Mouse (Mus musculus): ENCODE data around the gene Wipf1. TPM values are rescaled to one million over a fixed set of nuclear protein-coding genes. Genes with fewer than 3 reads are reported as not detected.

Wipf1 gene
- polyA plus RNA-seq, 1 experiment from 2014 or later, result 2.5 TPM

GRCm38 (mm10) chr2:73442015-73442414, 87.5 kb downstream of the Wipf1 start:
- no peak overlapping the region for H3K4me2 ChIP-seq (replicated peaks)
- 70% methylated on average over 2 of the region's 2 CpGs for WGBS
- H3K27ac ChIP-seq, result no peak overlapping the region
- H3K4me1 ChIP-seq (replicated peaks), result peaks cover 21% of the 10 kb centered on the region
- no peaks in the 10 kb centered on the region for H3K27me3 ChIP-seq
- H3K9me3 ChIP-seq, result no peaks in the 10 kb centered on the region
- H3K36me3 ChIP-seq, result no peaks in the 10 kb centered on the region
- H3K9ac ChIP-seq (replicated peaks), result no peak overlapping the region
- H3K4me3 ChIP-seq (replicated peaks), result no peak overlapping the region
- ATAC-seq, result no peak

DNA sequence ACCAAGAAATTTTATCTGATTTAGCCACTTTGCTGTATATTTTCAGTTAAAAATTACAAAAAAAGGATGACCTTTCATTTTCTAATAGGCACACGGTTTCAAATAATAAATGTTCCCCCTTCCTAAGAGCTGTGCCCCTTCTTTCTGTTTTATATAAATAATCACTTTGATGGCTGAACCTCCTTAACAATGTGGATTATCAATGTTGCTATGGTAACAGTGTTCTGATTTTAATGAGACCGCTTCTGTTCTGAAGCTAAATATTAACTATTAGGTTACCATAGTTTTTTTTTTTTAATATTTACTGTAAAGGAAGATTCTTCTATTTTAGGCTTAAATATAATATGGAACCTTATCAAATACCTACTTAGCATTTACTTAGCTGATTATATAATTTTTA, 89.2 kb downstream of the Wipf1 start:
- no peaks in the 10 kb centered on the region for H3K27me3 ChIP-seq
- no peak overlapping the region for H3K9ac ChIP-seq (replicated peaks)
- 0 out of 2 replicates have a peak overlapping the region, but pooled peaks have one; percentile 9 for H3K4me2 ChIP-seq (replicated peaks)
- peaks cover 21% of the 10 kb centered on the region for H3K4me1 ChIP-seq (replicated peaks)
- H3K9me3 ChIP-seq, result no peaks in the 10 kb centered on the region
- no peaks in the 10 kb centered on the region for H3K36me3 ChIP-seq
- WGBS, result 24% methylated on average over 2 of the region's 2 CpGs
- H3K4me3 ChIP-seq (replicated peaks), result no peak overlapping the region
- ATAC-seq, result no peak
- no peak overlapping the region for H3K27ac ChIP-seq

- no peak for ATAC-seq
- no peak overlapping the region for H3K27ac ChIP-seq
- peaks cover 18% of the 10 kb centered on the region for H3K4me1 ChIP-seq (replicated peaks)
- WGBS, result 47% methylated on average over 18 of the region's 18 CpGs
- H3K9me3 ChIP-seq, result no peaks in the 10 kb centered on the region
- no peak overlapping the region for H3K9ac ChIP-seq (replicated peaks)
- no peak overlapping the region for H3K4me2 ChIP-seq (replicated peaks)
- no peaks in the 10 kb centered on the region for H3K27me3 ChIP-seq
- H3K36me3 ChIP-seq, result peaks cover 3% of the 10 kb centered on the region; the same call in 1 of the 2 replicates
- H3K4me3 ChIP-seq (replicated peaks), result no peak overlapping the region
Measured at GRCm38 (mm10) chr2:73436976-73437375, 92.6 kb downstream of the Wipf1 start.

DNA sequence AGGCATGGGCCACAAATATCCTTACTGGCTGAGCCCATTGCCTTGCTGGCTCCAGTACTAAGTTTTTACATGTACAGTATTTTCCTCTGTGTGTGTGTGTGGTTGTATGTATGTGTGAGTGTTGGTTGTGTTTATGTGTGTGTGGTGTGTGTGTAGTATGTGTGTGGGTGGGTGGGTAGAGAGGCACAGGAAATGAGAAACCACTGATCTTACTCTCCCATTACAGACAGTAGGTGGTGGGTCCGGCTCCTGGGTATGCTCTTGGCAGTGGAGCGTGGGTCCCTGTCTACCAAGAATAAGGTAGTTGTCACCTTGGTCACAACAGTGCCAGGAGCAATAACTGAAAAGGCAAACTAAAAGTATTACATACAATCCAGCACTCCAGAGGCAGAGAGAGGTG, 93.7 kb downstream of the Wipf1 start:
- peaks cover 3% of the 10 kb centered on the region; the same call in 1 of the 2 replicates for H3K36me3 ChIP-seq
- H3K4me3 ChIP-seq (replicated peaks), result no peak overlapping the region
- H3K4me2 ChIP-seq (replicated peaks), result no peak overlapping the region
- no peaks in the 10 kb centered on the region for H3K27me3 ChIP-seq
- H3K9ac ChIP-seq (replicated peaks), result no peak overlapping the region
- H3K4me1 ChIP-seq (replicated peaks), result peaks cover 18% of the 10 kb centered on the region
- ATAC-seq, result no peak
- no peaks in the 10 kb centered on the region for H3K9me3 ChIP-seq
- H3K27ac ChIP-seq, result no peak overlapping the region
- WGBS, result 94% methylated on average over 2 of the region's 2 CpGs

- 28% methylated on average over 14 of the region's 14 CpGs for WGBS
- peak overlapping the region; percentile 34; the same call in 1 of the 2 replicates for H3K9ac ChIP-seq (replicated peaks)
- no peaks in the 10 kb centered on the region for H3K9me3 ChIP-seq
- H3K4me2 ChIP-seq (replicated peaks), result peak overlapping the region; percentile 45
- H3K4me3 ChIP-seq (replicated peaks), result peak overlapping the region; percentile 20; the same call in 1 of the 2 replicates
- peaks cover 3% of the 10 kb centered on the region; the same call in 1 of the 2 replicates for H3K36me3 ChIP-seq
- peaks cover 7% of the 10 kb centered on the region for H3K4me1 ChIP-seq (replicated peaks)
- peak overlapping the region; percentile 66 for H3K27ac ChIP-seq
- ATAC-seq, result peak; percentile 58
- no peaks in the 10 kb centered on the region for H3K27me3 ChIP-seq
Measured at GRCm38 (mm10) chr2:73431959-73432396, 97.6 kb downstream of the Wipf1 start.

DNA sequence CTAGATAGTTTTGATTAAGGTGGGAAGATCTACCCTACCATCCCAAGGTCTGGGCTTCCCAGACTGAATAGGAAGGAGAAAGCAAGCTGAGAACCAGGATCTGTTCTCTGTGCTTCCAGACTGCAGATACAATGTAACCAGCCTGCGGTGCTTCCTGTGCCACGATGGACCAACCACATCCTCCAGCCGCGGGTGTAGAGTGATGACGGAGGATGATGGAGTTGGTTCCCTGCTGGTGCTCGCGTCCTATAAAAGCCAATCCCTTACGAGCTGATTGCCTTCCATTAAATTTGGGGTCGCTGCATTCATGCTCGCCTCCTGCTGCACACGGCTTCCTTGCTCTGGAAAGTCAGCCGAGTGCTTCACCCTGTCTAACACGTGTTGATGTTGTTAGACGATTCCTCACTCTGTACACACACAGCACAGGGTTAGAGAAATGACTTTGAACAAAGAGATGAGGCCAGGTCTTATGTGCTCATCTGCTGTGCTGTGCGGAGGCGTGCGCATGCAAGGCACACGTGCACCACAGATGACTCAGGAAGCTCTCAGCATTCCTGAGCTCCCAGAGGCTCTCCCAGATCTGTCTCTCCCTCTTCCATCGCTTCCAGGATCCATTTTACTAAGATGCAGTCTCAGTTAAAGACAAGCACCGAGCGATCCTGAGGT, 100.6 kb downstream of the Wipf1 start:
- Histone ChIP-seq H3K4me3 (replicated peaks) (no peak overlapping the region), H3K4me1 (replicated peaks) (peaks cover 7% of the 10 kb centered on the region), H3K27ac (no peak overlapping the region), H3K27me3 (no peaks in the 10 kb centered on the region), H3K9ac (replicated peaks) (no peak overlapping the region), H3K36me3 (peaks cover 3% of the 10 kb centered on the region; the same call in 1 of the 2 replicates), H3K4me2 (replicated peaks) (no peak overlapping the region), H3K9me3 (no peaks in the 10 kb centered on the region)
- 77% methylated on average over 21 of the region's 21 CpGs for WGBS
- ATAC-seq, result no peak

DNA sequence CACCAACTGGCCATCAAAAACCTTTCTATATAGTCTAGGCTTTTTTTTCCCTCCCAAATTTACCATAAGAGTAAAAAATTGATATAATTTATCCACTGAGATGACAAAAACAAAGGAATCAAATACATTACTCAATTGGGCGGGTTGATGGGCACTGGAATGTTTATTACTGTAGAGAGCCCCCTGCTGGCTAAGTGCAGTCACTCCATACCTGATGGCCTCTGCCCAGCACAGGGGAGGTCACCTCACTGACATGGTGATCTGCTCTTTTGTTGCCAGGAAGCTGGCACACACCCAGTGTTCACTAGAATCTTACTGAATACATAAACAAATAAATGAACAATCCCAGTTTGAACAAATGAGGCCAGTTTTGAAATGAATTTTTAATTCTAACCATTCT, 102.2 kb downstream of the Wipf1 start:
- H3K4me1 ChIP-seq (replicated peaks), result peaks cover 6% of the 10 kb centered on the region

DNA sequence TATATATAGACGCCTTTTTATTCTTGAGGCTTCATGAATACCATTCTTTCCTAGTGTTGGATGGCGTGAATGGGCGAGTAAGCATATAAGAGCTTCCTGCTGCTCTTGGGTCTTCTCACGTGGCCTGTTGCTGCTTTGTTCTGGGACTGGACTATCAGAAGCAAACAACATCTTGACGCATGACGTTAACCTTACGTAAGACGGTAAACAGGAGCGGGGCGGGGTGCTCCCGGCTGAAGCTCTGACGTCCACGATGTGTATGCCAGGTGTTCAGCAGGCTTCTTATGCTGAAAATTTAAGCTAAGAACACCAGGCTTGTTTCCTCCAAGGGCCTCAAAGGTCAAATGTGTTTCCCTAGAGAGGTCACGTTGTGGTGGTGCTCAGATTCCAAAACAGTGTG, 103.7 kb downstream of the Wipf1 start:
- no peaks in the 10 kb centered on the region for H3K9me3 ChIP-seq
- 91% methylated on average over 14 of the region's 14 CpGs for WGBS
- ATAC-seq, result no peak
- no peak overlapping the region for H3K4me3 ChIP-seq (replicated peaks)
- no peaks in the 10 kb centered on the region for H3K4me1 ChIP-seq (replicated peaks)
- no peak overlapping the region for H3K27ac ChIP-seq
- no peak overlapping the region for H3K4me2 ChIP-seq (replicated peaks)
- no peak overlapping the region for H3K9ac ChIP-seq (replicated peaks)
- H3K36me3 ChIP-seq, result no peaks in the 10 kb centered on the region
- H3K27me3 ChIP-seq, result no peaks in the 10 kb centered on the region

More for the DNA sequence above, 102.2 kb downstream of the Wipf1 start:
- no peak overlapping the region for H3K27ac ChIP-seq
- H3K4me2 ChIP-seq (replicated peaks), result no peak overlapping the region
- H3K27me3 ChIP-seq, result no peaks in the 10 kb centered on the region
- H3K4me3 ChIP-seq (replicated peaks), result no peak overlapping the region
- H3K9ac ChIP-seq (replicated peaks), result no peak overlapping the region
- no peak for ATAC-seq
- no peaks in the 10 kb centered on the region for H3K9me3 ChIP-seq
- WGBS, result 38% methylated on average over 1 of the region's 1 CpGs
- H3K36me3 ChIP-seq, result no peaks in the 10 kb centered on the region

DNA sequence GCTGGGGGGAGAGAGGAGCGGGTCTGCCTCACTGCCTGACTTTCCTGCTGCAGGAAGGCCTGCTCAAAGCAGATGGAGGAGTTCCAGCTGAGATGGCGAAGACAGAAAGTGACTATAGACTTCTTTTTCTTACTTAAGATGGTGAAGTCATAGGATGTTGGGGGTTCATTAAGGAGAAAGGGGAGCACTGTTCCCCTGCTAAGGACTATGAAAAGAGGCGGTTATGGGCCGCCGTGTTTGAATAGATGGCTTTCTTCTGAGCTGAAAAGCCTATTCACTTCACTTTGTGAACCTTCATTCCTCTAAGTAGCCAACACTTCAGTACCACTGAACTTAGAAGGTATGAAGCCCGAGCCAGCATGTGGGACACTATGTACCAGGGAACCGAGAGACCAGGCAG, 109.8 kb downstream of the Wipf1 start:
- WGBS, result 27% methylated on average over 7 of the region's 7 CpGs
- no peaks in the 10 kb centered on the region for H3K27me3 ChIP-seq

GRCm38 (mm10) chr2:73419285-73419684, 110.2 kb downstream of the Wipf1 start:
- Histone ChIP-seq H3K9ac (replicated peaks) (no peak overlapping the region), H3K4me1 (replicated peaks) (no peaks in the 10 kb centered on the region), H3K4me2 (replicated peaks) (no peak overlapping the region), H3K4me3 (replicated peaks) (no peak overlapping the region), H3K36me3 (no peaks in the 10 kb centered on the region), H3K27me3 (no peaks in the 10 kb centered on the region), H3K27ac (no peak overlapping the region), H3K9me3 (no peaks in the 10 kb centered on the region)
- WGBS, result 43% methylated on average over 4 of the region's 4 CpGs
- ATAC-seq, result no peak

More for the DNA sequence above, 109.8 kb downstream of the Wipf1 start:
- Histone ChIP-seq H3K4me2 (replicated peaks) (no peak overlapping the region), H3K4me1 (replicated peaks) (no peaks in the 10 kb centered on the region), H3K36me3 (no peaks in the 10 kb centered on the region), H3K9ac (replicated peaks) (no peak overlapping the region), H3K4me3 (replicated peaks) (no peak overlapping the region), H3K27ac (no peak overlapping the region), H3K9me3 (no peaks in the 10 kb centered on the region)
- no peak for ATAC-seq

- Histone ChIP-seq H3K4me1 (replicated peaks) (no peaks in the 10 kb centered on the region), H3K36me3 (no peaks in the 10 kb centered on the region), H3K27me3 (no peaks in the 10 kb centered on the region), H3K4me3 (replicated peaks) (no peak overlapping the region), H3K9ac (replicated peaks) (no peak overlapping the region), H3K27ac (no peak overlapping the region), H3K9me3 (no peaks in the 10 kb centered on the region), H3K4me2 (replicated peaks) (no peak overlapping the region)
- ATAC-seq, result no peak
- WGBS, result 70% methylated on average over 5 of the region's 5 CpGs
Measured at GRCm38 (mm10) chr2:73415892-73416291, 113.6 kb downstream of the Wipf1 start.

DNA sequence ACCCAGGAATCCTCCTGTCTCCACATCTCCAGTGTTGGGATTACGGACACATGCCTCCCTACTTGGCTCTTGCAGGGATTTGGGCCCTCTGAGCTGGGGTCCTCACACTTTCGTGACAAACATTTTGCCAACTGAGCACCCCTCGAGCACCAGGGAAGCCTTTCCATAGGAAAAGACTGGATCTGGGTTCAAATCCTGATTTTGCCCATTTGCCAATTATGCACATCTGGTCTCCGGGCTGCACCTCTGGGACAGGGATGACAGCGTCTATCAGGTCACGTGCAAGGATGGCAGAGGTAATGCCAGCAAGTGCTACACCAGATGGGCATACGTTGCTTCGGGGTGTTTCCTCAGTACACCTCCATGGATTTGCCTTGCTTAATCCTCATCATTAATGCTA, 119.5 kb downstream of the Wipf1 start:
- no peak for ATAC-seq
- Histone ChIP-seq H3K4me3 (replicated peaks) (no peak overlapping the region), H3K9me3 (no peaks in the 10 kb centered on the region), H3K4me1 (replicated peaks) (no peaks in the 10 kb centered on the region), H3K27me3 (no peaks in the 10 kb centered on the region), H3K36me3 (no peaks in the 10 kb centered on the region), H3K9ac (replicated peaks) (no peak overlapping the region), H3K27ac (no peak overlapping the region), H3K4me2 (replicated peaks) (no peak overlapping the region)
- WGBS, result 94% methylated on average over 8 of the region's 8 CpGs

GRCm38 (mm10) chr2:73407662-73408061, 121.9 kb downstream of the Wipf1 start:
- no peak for ATAC-seq

More at GRCm38 (mm10) chr2:73407662-73408061, 121.9 kb downstream of the Wipf1 start:
- H3K4me2 ChIP-seq (replicated peaks), result no peak overlapping the region
- H3K36me3 ChIP-seq, result no peaks in the 10 kb centered on the region
- H3K4me1 ChIP-seq (replicated peaks), result no peaks in the 10 kb centered on the region
- 59% methylated on average over 4 of the region's 4 CpGs for WGBS
- H3K4me3 ChIP-seq (replicated peaks), result no peak overlapping the region
- H3K27me3 ChIP-seq, result no peaks in the 10 kb centered on the region
- H3K9ac ChIP-seq (replicated peaks), result no peak overlapping the region
- H3K27ac ChIP-seq, result no peak overlapping the region
- H3K9me3 ChIP-seq, result no peaks in the 10 kb centered on the region

Data from midbrain, embryonic 13.5 days (tissue).